Mouse (Mus musculus) hindbrain, embryonic 15.5 days (tissue): ENCODE data around the gene Cyfip2. TPM values are rescaled to one million over a fixed set of nuclear protein-coding genes. Genes with fewer than 3 reads are reported as not detected.

Experiments
- ATAC-seq: fragments of 200-750 bp; cut with Nextera tagmentation; 2 replicates; pipeline ENCODE4 v1.8.0; 2017; ENCODE audit warnings: low read depth, moderate number of reproducible peaks, moderate TSS enrichment; ENCODE audit not compliant: low FRiP score
- H3K27ac ChIP-seq: fragments of 300-500 bp; sonication (generic); replicated peaks from 2 replicates; pipeline ENCODE4 v1.5.1; 2015; ENCODE audit warnings: mild to moderate bottlenecking, inconsistent platforms
- H3K27me3 ChIP-seq: fragments of 300-500 bp; sonication (generic); 2 replicates; pipeline ENCODE4 v1.6.1; 2015; ENCODE audit warnings: control low read depth, inconsistent platforms
- H3K36me3 ChIP-seq: fragments of 300-500 bp; sonication (generic); 2 replicates; pipeline ENCODE4 v1.6.1; 2015; ENCODE audit warnings: control low read depth, inconsistent platforms
- H3K4me1 ChIP-seq: fragments of 300-500 bp; sonication (generic); replicated peaks from 2 replicates; pipeline ENCODE4 v1.6.1; 2015; ENCODE audit warnings: control low read depth, inconsistent platforms
- H3K4me2 ChIP-seq: fragments of 300-500 bp; sonication (generic); 2 replicates; pipeline ENCODE4 v1.6.1; 2015; ENCODE audit warnings: moderate library complexity, mild to moderate bottlenecking, inconsistent platforms
- H3K4me3 ChIP-seq: fragments of 300-500 bp; sonication (generic); 2 replicates; pipeline ENCODE4 v1.5.1; 2015; ENCODE audit warnings: mild to moderate bottlenecking, inconsistent platforms
- H3K9ac ChIP-seq: fragments of 300-500 bp; sonication (generic); 2 replicates; pipeline ENCODE4 v1.6.1; 2015; ENCODE audit warnings: inconsistent platforms
- H3K9me3 ChIP-seq: fragments of 300-500 bp; sonication (generic); 2 replicates; pipeline ENCODE4 v1.6.1; 2016; ENCODE audit warnings: control low read depth, inconsistent platforms
- WGBS: fragments of 180-500 bp; shearing (Covaris S2); methylation state at CpG from one replicate; pipeline ENCODE4 v1.1.7; 2015; 5-methylcytosine and 5-hydroxymethylcytosine counted together
- polyA plus RNA-seq: library from polyadenylated mRNA; unstranded; fragments of >200 nt; fragmentation: Nextera tagmentation; extraction: Ambion mirVana; gene quantifications from 2 replicates; pipeline ENCODE4 v1.2.1, GENCODE M21; 2015

The Cyfip2 gene
- polyA plus RNA-seq, 1 experiment from 2014 or later = 95.4 TPM

- no peak overlapping the region for H3K9ac ChIP-seq
- WGBS = 79% methylated on average over 9 of the region's 9 CpGs
- no peak for ATAC-seq
These were observed 6.7 kb downstream of the Cyfip2 start for GRCm38 (mm10) chr11:46305881-46306520.

GRCm38 (mm10) chr11:46304864-46305710, 7.6 kb downstream of the Cyfip2 start:
- Histone ChIP-seq H3K27ac (no peak overlapping the region), H3K4me2 (no peak overlapping the region), H3K27me3 (no peaks in the 10 kb centered on the region), H3K4me1 (peaks cover 34% of the 10 kb centered on the region), H3K9me3 (no peaks in the 10 kb centered on the region), H3K36me3 (no peaks in the 10 kb centered on the region), H3K9ac (no peak overlapping the region), H3K4me3 (no peak overlapping the region)
- 78% methylated on average over 9 of the region's 9 CpGs for WGBS
- ATAC-seq = no peak

More at GRCm38 (mm10) chr11:46305881-46306520, 6.7 kb downstream of the Cyfip2 start:
- Histone ChIP-seq H3K4me2 (no peak overlapping the region), H3K36me3 (no peaks in the 10 kb centered on the region), H3K27me3 (no peaks in the 10 kb centered on the region), H3K4me3 (no peak overlapping the region), H3K27ac (no peak overlapping the region), H3K9me3 (no peaks in the 10 kb centered on the region), H3K4me1 (peaks cover 43% of the 10 kb centered on the region)

GRCm38 (mm10) chr11:46304093-46304492, 8.6 kb downstream of the Cyfip2 start:
- Histone ChIP-seq H3K36me3 (no peaks in the 10 kb centered on the region), H3K4me3 (no peak overlapping the region), H3K4me2 (no peak overlapping the region), H3K9me3 (no peaks in the 10 kb centered on the region), H3K27me3 (no peaks in the 10 kb centered on the region), H3K27ac (no peak overlapping the region), H3K4me1 (peaks cover 25% of the 10 kb centered on the region), H3K9ac (no peak overlapping the region)
- ATAC-seq = no peak
- 81% methylated on average over 10 of the region's 10 CpGs for WGBS

GRCm38 (mm10) chr11:46302471-46302870, 10.2 kb downstream of the Cyfip2 start:
- no peaks in the 10 kb centered on the region for H3K36me3 ChIP-seq
- H3K4me3 ChIP-seq = no peak overlapping the region
- H3K9ac ChIP-seq = no peak overlapping the region
- WGBS = 92% methylated on average over 9 of the region's 9 CpGs
- ATAC-seq = no peak
- no peak overlapping the region for H3K27ac ChIP-seq
- H3K4me1 ChIP-seq = peaks cover 20% of the 10 kb centered on the region
- no peak overlapping the region for H3K4me2 ChIP-seq
- H3K27me3 ChIP-seq = no peaks in the 10 kb centered on the region
- H3K9me3 ChIP-seq = no peaks in the 10 kb centered on the region

GRCm38 (mm10) chr11:46301579-46302248, 10.9 kb downstream of the Cyfip2 start:
- Histone ChIP-seq H3K36me3 (no peaks in the 10 kb centered on the region), H3K4me3 (no peak overlapping the region), H3K27me3 (no peaks in the 10 kb centered on the region), H3K4me2 (no peak overlapping the region), H3K4me1 (peaks cover 20% of the 10 kb centered on the region), H3K27ac (no peak overlapping the region), H3K9me3 (no peaks in the 10 kb centered on the region), H3K9ac (no peak overlapping the region)
- 78% methylated on average over 23 of the region's 23 CpGs for WGBS
- no peak for ATAC-seq

GRCm38 (mm10) chr11:46299901-46300300, 12.8 kb downstream of the Cyfip2 start:
- H3K4me1 ChIP-seq = peaks cover 11% of the 10 kb centered on the region
- WGBS = 82% methylated on average over 6 of the region's 6 CpGs
- no peak overlapping the region for H3K4me3 ChIP-seq
- H3K9me3 ChIP-seq = no peaks in the 10 kb centered on the region
- ATAC-seq = no peak
- no peaks in the 10 kb centered on the region for H3K27me3 ChIP-seq
- H3K36me3 ChIP-seq = no peaks in the 10 kb centered on the region
- H3K9ac ChIP-seq = no peak overlapping the region
- H3K4me2 ChIP-seq = no peak overlapping the region
- H3K27ac ChIP-seq = no peak overlapping the region

GRCm38 (mm10) chr11:46298889-46299785, 13.5 kb downstream of the Cyfip2 start:
- H3K27me3 ChIP-seq = no peaks in the 10 kb centered on the region
- peaks cover 9% of the 10 kb centered on the region for H3K4me1 ChIP-seq
- H3K9me3 ChIP-seq = no peaks in the 10 kb centered on the region
- H3K9ac ChIP-seq = no peak overlapping the region
- WGBS = 72% methylated on average over 13 of the region's 13 CpGs
- ATAC-seq = no peak
- H3K4me2 ChIP-seq = no peak overlapping the region
- no peak overlapping the region for H3K4me3 ChIP-seq
- H3K36me3 ChIP-seq = no peaks in the 10 kb centered on the region
- H3K27ac ChIP-seq = no peak overlapping the region

GRCm38 (mm10) chr11:46294390-46294789, 18.3 kb downstream of the Cyfip2 start:
- H3K4me2 ChIP-seq = no peak overlapping the region
- no peak overlapping the region for H3K27ac ChIP-seq
- peak; percentile 54; the same call in 1 of the 2 replicates for ATAC-seq
- H3K36me3 ChIP-seq = peaks cover 9% of the 10 kb centered on the region
- peaks cover 15% of the 10 kb centered on the region for H3K4me1 ChIP-seq
- no peaks in the 10 kb centered on the region for H3K27me3 ChIP-seq
- no peak overlapping the region for H3K9ac ChIP-seq
- no peaks in the 10 kb centered on the region for H3K9me3 ChIP-seq
- WGBS = 57% methylated on average over 11 of the region's 11 CpGs
- H3K4me3 ChIP-seq = no peak overlapping the region

GRCm38 (mm10) chr11:46293491-46293890, 19.2 kb downstream of the Cyfip2 start:
- no peak overlapping the region for H3K27ac ChIP-seq
- 91% methylated on average over 5 of the region's 5 CpGs for WGBS
- H3K27me3 ChIP-seq = no peaks in the 10 kb centered on the region
- H3K9me3 ChIP-seq = no peaks in the 10 kb centered on the region
- ATAC-seq = no peak
- peaks cover 10% of the 10 kb centered on the region for H3K4me1 ChIP-seq
- H3K4me2 ChIP-seq = no peak overlapping the region
- H3K9ac ChIP-seq = no peak overlapping the region
- peaks cover 18% of the 10 kb centered on the region for H3K36me3 ChIP-seq
- H3K4me3 ChIP-seq = no peak overlapping the region

- H3K9ac ChIP-seq = no peak overlapping the region
- no peaks in the 10 kb centered on the region for H3K9me3 ChIP-seq
- no peak overlapping the region for H3K4me2 ChIP-seq
- no peaks in the 10 kb centered on the region for H3K27me3 ChIP-seq
- H3K36me3 ChIP-seq = peaks cover 31% of the 10 kb centered on the region
- ATAC-seq = peak; percentile 53
- no peak overlapping the region for H3K4me3 ChIP-seq
- WGBS = 19% methylated on average over 10 of the region's 10 CpGs
- H3K27ac ChIP-seq = no peak overlapping the region; the same call in 1 of the 2 replicates
- peaks cover 10% of the 10 kb centered on the region for H3K4me1 ChIP-seq
These were observed 21.7 kb downstream of the Cyfip2 start for GRCm38 (mm10) chr11:46290988-46291405.

GRCm38 (mm10) chr11:46289561-46289960, 23.1 kb downstream of the Cyfip2 start:
- no peaks in the 10 kb centered on the region for H3K9me3 ChIP-seq
- H3K4me1 ChIP-seq = peaks cover 10% of the 10 kb centered on the region
- WGBS = 83% methylated on average over 9 of the region's 9 CpGs
- no peak overlapping the region for H3K4me3 ChIP-seq
- H3K36me3 ChIP-seq = peaks cover 39% of the 10 kb centered on the region
- no peak overlapping the region for H3K9ac ChIP-seq
- H3K27me3 ChIP-seq = no peaks in the 10 kb centered on the region
- no peak overlapping the region for H3K4me2 ChIP-seq
- ATAC-seq = no peak
- H3K27ac ChIP-seq = no peak overlapping the region
